Mouse (Mus musculus) liver, embryonic 11.5 days (tissue): ENCODE results near the gene Fam168b. TPM values are rescaled to one million over a fixed set of nuclear protein-coding genes. Genes with fewer than 3 reads are reported as not detected.

Experiments
- ATAC-seq: fragments of 200-750 bp; cut with Nextera tagmentation; replicated peaks from 2 replicates; pipeline ENCODE4 v1.8.0; 2017; ENCODE audit warnings: moderate number of reproducible peaks, mild to moderate bottlenecking, moderate TSS enrichment, moderate library complexity; ENCODE audit not compliant: low FRiP score
- DNase-seq: peaks from one replicate; pipeline ENCODE4 v3.0.0-alpha.2; 2017; ENCODE audit warnings: low spot score
- H3K27ac ChIP-seq: fragments of 300-500 bp; sonication (generic); 2 replicates; pipeline ENCODE4 v1.5.1; 2014; ENCODE audit warnings: mild to moderate bottlenecking, low read depth, low read length, control low read depth
- H3K27me3 ChIP-seq: fragments of 300-500 bp; sonication (generic); replicated peaks from 2 replicates; pipeline ENCODE4 v1.6.1; 2014; ENCODE audit warnings: low read length, mixed read lengths; ENCODE audit not compliant: control insufficient read depth, insufficient read depth
- H3K36me3 ChIP-seq: fragments of 300-500 bp; sonication (generic); 2 replicates; pipeline ENCODE4 v1.6.1; 2014; ENCODE audit warnings: mild to moderate bottlenecking, low read length, moderate library complexity, mixed read lengths; ENCODE audit not compliant: control insufficient read depth, insufficient read depth
- H3K4me1 ChIP-seq: fragments of 300-500 bp; sonication (generic); replicated peaks from 2 replicates; pipeline ENCODE4 v1.6.1; 2014; ENCODE audit warnings: low read length, mixed read lengths; ENCODE audit not compliant: control insufficient read depth, insufficient read depth
- H3K4me2 ChIP-seq: fragments of 300-500 bp; sonication (generic); 2 replicates; pipeline ENCODE4 v1.6.1; 2014; ENCODE audit warnings: mild to moderate bottlenecking, control low read depth, moderate library complexity
- H3K4me3 ChIP-seq: fragments of 300-500 bp; sonication (generic); 2 replicates; pipeline ENCODE4 v1.5.1; 2014; ENCODE audit warnings: low read depth, low read length, control low read depth
- H3K9ac ChIP-seq: fragments of 300-500 bp; sonication (generic); 2 replicates; pipeline ENCODE4 v1.6.1; 2014; ENCODE audit warnings: low read depth, low read length, control low read depth
- H3K9me3 ChIP-seq: fragments of 300-500 bp; sonication (generic); 2 replicates; pipeline ENCODE4 v1.6.1; 2016; ENCODE audit warnings: low read length, inconsistent platforms, mixed read lengths; ENCODE audit not compliant: control insufficient read depth
- WGBS: fragments of 180-500 bp; shearing (Covaris S2); extraction: QIAGEN DNeasy Blood & Tissue Kit; methylation state at CpG from one replicate; pipeline ENCODE4 v1.1.7; 2014; 5-methylcytosine and 5-hydroxymethylcytosine counted together
- polyA plus RNA-seq: library from polyadenylated mRNA; unstranded; fragments of >200 nt; fragmentation: Nextera tagmentation; extraction: Ambion mirVana; gene quantifications from 2 replicates; pipeline ENCODE4 v1.2.1, GENCODE M21; 2014

The Fam168b gene
- polyA plus RNA-seq, 1 experiment from 2014 or later, result 54.5 TPM

DNA sequence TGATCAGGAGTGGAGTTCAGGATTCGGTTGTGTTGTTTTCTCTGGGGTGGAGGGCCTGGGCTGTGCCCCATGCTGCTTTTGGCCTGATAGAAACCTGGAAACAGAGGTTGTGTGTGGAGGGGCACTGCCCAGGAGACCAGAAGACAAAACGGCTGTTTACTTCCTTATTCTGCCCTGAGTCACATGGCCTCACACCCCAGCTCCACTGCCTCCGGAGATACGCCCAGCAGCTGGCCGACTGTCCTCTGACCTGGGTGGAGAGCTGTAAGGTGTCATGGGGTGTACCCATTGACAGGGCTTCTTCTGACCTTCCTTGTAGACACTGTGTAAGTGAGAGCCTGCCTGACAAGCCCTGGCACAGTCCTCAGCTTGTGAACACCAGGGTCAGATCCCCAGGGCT, 15.8 kb upstream of the Fam168b start:
- no peak for DNase-seq
- H3K9me3 ChIP-seq, result no peaks in the 10 kb centered on the region
- H3K4me1 ChIP-seq, result no peaks in the 10 kb centered on the region
- no peak for ATAC-seq
- H3K9ac ChIP-seq, result no peak overlapping the region
- H3K36me3 ChIP-seq, result peaks cover 5% of the 10 kb centered on the region; the same call in 1 of the 2 replicates
- WGBS, result 57% methylated on average over 5 of the region's 5 CpGs
- H3K4me2 ChIP-seq, result no peak overlapping the region
- H3K27me3 ChIP-seq, result no peaks in the 10 kb centered on the region
- H3K4me3 ChIP-seq, result no peak overlapping the region
- H3K27ac ChIP-seq, result no peak overlapping the region

DNA sequence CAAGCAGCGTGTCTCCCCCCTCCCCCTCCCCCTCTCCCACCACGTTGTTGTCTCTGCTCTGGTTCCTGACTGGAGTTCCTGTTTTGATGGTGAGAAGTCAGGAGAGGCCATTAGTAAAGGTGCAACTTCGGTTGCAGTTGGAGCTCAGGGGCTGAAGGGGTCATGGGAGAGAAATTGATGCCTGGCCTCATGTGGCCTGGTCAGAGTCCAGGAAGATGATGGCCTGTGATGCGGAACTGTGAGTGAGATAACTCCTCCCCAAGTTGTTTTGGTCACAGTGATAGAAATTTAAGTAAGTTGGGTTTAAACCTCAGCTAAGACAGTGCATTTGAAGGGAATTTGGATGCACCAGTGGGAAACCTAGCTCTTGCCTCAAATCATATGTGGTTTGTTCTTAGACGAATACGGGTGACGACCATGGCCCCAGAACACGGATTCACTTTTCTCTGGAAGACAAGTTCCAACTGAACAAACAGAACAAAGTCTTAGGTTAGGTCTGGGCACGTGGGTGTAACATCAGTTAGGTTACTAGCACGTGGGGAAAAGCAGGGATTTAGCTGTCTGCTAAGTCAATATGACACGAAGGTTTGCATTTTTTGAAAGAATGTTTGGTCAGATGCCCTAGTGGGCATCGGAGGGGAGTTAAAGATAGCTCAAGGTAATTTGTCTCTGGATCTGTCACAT, 12.3 kb upstream of the Fam168b start:
- Histone ChIP-seq H3K9ac (no peak overlapping the region), H3K36me3 (no peaks in the 10 kb centered on the region), H3K4me2 (no peak overlapping the region), H3K4me3 (no peak overlapping the region), H3K4me1 (0 out of 2 replicates have a peak, but pooled peaks cover 2% of the 10 kb centered on the region), H3K27me3 (no peaks in the 10 kb centered on the region), H3K9me3 (no peaks in the 10 kb centered on the region), H3K27ac (no peak overlapping the region)
- ATAC-seq (no peak), DNase-seq (no peak)
- WGBS, result 70% methylated on average over 12 of the region's 12 CpGs

DNA sequence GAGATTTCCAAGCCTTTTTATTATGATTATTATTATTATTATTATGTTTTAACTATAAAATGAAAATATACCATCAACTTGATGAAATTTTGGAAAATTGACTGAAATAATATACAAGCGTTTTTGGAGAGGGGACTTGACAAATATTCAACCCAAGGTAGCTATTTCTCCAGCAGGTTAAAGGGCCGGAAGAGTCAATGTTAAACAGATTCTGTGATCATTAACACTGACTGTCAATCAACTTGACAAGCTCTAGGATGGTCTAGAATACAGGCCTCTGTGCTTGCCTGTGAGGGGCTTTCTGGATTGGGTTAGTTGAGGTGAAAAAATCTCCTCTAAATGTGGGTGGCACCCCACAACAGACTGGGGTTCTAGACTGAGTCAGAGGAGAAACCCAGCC, 10.9 kb upstream of the Fam168b start:
- H3K4me2 ChIP-seq, result no peak overlapping the region
- H3K4me1 ChIP-seq, result 0 out of 2 replicates have a peak, but pooled peaks cover 2% of the 10 kb centered on the region
- 82% methylated on average over 2 of the region's 2 CpGs for WGBS
- DNase-seq (no peak), ATAC-seq (no peak)
- no peaks in the 10 kb centered on the region for H3K36me3 ChIP-seq
- no peak overlapping the region for H3K27ac ChIP-seq
- no peaks in the 10 kb centered on the region for H3K27me3 ChIP-seq
- no peaks in the 10 kb centered on the region for H3K9me3 ChIP-seq
- no peak overlapping the region for H3K4me3 ChIP-seq
- no peak overlapping the region for H3K9ac ChIP-seq

DNA sequence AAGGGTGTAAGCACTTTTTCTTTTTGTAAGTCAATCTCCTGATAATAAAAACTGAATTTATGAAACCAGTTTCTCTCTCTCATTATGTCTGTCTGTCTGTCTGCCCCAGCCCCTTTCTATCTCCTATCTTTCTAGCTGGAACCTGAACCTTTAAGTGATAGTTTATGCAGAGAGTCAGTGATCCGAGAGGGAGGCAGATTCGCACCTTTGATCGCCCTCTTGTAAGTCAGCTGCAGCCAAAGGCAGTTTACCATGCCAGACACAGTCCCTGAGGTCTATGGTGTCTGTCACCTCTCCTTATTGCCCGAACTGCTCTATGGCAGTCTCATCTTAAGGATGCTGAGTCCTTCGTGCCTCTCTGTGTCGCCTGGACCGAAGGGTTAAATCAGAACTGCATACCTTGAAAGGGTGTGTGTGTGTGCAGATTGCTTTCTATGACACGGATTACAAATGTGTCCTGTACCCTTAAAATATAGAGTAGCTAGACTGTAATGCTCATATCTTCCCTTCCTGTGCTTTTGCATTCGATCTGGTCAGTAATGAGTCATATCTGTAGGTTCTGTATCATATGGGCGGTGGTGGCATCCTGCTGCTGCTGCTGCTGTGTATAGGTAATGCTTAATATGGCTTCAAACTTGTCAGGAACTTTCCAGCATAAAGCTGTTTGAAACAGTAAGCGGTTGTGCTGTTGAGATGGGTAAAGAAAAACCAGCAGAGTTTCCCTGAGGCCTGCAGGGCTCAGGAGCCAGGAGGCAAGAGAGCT, 9.4 kb upstream of the Fam168b start:
- Histone ChIP-seq H3K4me3 (no peak overlapping the region), H3K4me1 (0 out of 2 replicates have a peak, but pooled peaks cover 2% of the 10 kb centered on the region), H3K27ac (no peak overlapping the region), H3K9ac (no peak overlapping the region), H3K27me3 (no peaks in the 10 kb centered on the region), H3K9me3 (no peaks in the 10 kb centered on the region), H3K4me2 (no peak overlapping the region), H3K36me3 (no peaks in the 10 kb centered on the region)
- no peak for ATAC-seq
- no peak for DNase-seq
- 78% methylated on average over 11 of the region's 11 CpGs for WGBS

DNA sequence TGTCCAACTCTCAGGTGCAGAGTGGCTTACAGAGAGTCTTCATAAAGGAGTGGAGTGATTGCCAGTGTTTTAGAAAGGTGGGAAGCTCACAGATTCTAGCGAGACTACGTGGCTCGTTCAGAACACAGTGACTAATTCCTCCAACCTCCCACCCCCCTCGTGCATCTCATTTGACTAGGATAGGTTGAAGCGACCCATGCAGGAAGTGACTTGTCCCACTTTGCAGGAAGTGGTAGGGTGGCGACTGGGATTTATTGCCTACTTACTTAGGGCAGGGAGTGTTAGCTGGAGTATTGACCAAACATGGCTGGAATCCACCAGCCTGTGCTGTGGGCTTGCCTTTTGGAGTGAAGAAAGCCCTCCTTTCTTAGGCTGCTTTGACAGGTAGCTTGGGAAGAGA, 8.7 kb upstream of the Fam168b start:
- Histone ChIP-seq H3K4me2 (peak overlapping the region; percentile 3), H3K27me3 (no peaks in the 10 kb centered on the region), H3K4me3 (no peak overlapping the region), H3K27ac (no peak overlapping the region), H3K36me3 (no peaks in the 10 kb centered on the region), H3K9me3 (no peaks in the 10 kb centered on the region), H3K9ac (no peak overlapping the region), H3K4me1 (0 out of 2 replicates have a peak, but pooled peaks cover 2% of the 10 kb centered on the region)
- 42% methylated on average over 6 of the region's 6 CpGs for WGBS
- DNase-seq, result no peak
- no peak for ATAC-seq

DNA sequence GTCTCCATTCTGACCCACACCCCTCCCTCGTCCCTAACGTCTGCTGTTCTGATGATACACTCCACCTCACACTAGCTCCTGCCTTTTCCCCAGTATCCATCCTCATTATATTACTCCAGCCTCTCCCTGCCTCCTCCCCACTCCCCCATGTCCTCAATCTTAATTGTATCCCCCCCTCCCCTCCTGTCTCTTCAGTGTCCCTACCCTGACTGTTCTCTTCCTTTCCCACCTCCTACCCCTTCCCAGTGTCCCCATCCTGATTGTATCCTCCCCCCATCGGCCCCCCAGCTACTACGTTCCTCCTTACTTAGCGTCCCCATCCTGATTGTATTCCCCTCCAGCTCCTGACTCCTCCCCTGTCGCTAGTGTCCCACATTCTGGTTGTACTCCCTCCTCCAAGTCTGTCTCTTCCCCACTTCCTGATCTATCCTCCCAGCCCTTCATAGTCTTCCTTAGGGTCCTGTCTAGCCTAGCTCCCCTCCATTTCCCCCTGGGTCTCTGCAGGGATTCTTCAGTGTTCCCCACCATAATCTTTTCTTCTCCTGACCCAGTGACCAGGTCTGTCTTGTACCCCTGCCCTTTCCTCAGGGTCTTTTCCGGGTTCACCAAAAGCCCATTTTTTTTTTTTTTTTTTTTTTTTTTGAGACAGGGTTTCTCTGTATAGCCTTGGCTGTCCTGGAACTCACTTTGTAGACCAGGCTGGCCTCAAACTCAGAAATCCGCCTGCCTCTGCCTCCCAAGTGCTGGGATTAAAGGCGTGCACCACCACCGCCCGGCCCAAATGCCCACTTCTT, 7.7 kb upstream of the Fam168b start:
- Histone ChIP-seq H3K4me1 (0 out of 2 replicates have a peak, but pooled peaks cover 2% of the 10 kb centered on the region), H3K9ac (peak overlapping the region; percentile 82), H3K4me2 (peak overlapping the region; percentile 86), H3K27me3 (no peaks in the 10 kb centered on the region), H3K4me3 (peak overlapping the region; percentile 63), H3K36me3 (no peaks in the 10 kb centered on the region), H3K27ac (no peak overlapping the region), H3K9me3 (no peaks in the 10 kb centered on the region)
- DNase-seq (no peak), ATAC-seq (peak; percentile 42)
- 45% methylated on average over 10 of the region's 11 CpGs for whole genome bisulfite sequencing

DNA sequence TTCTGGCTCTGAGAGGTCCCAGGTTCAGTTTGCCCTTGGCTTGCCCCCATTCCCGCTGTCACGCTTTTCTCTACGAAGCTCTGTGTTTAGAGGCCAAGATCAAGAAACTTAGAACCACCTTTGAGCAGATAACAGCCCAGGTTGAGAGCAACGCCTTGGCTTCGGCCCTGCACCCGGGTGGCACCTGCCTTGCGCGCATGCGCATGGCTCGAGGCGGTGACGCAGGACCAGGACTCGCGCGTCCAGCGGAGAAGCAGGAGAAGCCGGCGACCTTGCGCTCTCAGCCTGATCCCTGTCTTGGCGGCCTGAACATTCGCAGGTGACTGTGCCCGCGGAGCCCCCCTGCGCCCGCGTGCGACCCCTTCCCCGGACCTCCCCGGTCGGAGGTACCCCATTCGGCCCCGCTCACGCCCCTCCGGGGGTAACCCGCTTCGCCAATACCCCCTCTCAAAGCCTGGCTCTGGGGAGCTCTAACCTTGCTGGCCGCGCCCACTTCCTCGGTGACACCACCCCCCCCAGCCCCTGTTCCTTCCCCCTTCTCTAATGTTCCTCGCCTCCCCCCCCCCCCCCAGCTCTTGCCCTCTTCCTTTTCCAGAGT, 7.0 kb upstream of the Fam168b start, which contains the start of gene Plekhb2:
Gene Plekhb2, plus strand, starts transcription at position 232 of the 598 bp plus-strand sequence.
- Histone ChIP-seq H3K27me3 (no peaks in the 10 kb centered on the region), H3K9ac (peak within 1 kb of the TSS; percentile 82), H3K4me3 (peak within 1 kb of the TSS; percentile 63), H3K27ac (no peak within 1 kb of the TSS; the same call in 1 of the 2 replicates), H3K9me3 (no peaks in the 10 kb centered on the region), H3K4me2 (peak within 1 kb of the TSS; percentile 86), H3K4me1 (0 out of 2 replicates have a peak, but pooled peaks cover 2% of the 10 kb centered on the region), H3K36me3 (no peaks in the 10 kb centered on the region)
- DNase-seq, result peak; percentile 81
- ATAC-seq, result peak; percentile 87
- WGBS, result under 1% methylated on average over 38 of the region's 40 CpGs

DNA sequence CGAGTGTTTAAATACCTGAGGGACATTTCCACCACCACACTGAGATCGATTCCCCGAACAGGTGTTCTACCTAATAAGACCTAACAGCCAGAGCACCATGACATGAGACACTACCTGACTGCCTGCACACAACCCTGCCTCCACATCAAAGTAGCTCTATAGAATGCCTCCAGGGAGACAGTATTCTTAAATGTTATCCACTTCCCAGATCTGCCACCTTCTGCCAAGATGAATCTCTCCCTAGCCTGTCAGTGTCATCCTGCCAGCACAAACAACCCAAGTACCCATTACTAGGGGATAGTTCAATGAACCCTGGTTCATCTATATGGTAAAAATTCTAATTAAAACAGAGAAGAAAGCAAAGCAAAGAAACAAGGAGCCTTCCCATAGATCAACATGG, 4.2 kb upstream of the Fam168b start:
- Histone ChIP-seq H3K9ac (no peak overlapping the region), H3K36me3 (no peaks in the 10 kb centered on the region), H3K27ac (no peak overlapping the region), H3K27me3 (no peaks in the 10 kb centered on the region), H3K4me2 (no peak overlapping the region), H3K9me3 (no peaks in the 10 kb centered on the region), H3K4me3 (no peak overlapping the region), H3K4me1 (peaks cover 6% of the 10 kb centered on the region)
- 75% methylated on average over 3 of the region's 3 CpGs for WGBS
- DNase-seq (no peak), ATAC-seq (no peak)
